Mouse (Mus musculus): ENCODE data around the gene Lctl. TPM values are rescaled to one million over a fixed set of nuclear protein-coding genes. Genes with fewer than 3 reads are reported as not detected.
A peak's percentile ranks its signal among the peaks of the same experiment; 100 is the strongest.

The Lctl gene
- under 1 TPM in 1 of 4 experiments, not detected in 3; 0.27 TPM for total RNA-seq (2022)

DNA sequence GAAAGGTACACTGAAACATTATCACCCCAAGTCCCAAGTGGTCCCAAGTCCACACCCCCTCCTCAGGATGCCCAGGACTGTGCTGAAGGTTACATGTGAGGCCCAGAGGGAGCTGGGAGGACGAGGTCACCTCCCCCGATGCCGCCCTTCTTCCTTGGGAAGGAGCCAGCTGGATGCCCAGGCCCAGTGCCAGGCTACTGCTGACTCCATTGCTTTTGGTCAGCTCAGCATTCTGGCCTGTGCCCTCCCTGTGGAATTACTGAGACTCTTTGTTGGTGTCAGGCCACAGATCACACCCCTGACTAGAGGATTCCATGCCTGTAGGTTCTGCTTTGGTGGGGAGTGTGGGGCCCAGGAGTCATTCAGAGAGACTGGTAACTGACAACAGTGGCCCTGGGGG, at the start of gene Lctl:
TSS of gene Lctl (plus strand) at position 272 of the 400 bp plus-strand sequence.
- DNase-seq (ENCODE audit: low spot score in 2 of 2) = no peak

DNA sequence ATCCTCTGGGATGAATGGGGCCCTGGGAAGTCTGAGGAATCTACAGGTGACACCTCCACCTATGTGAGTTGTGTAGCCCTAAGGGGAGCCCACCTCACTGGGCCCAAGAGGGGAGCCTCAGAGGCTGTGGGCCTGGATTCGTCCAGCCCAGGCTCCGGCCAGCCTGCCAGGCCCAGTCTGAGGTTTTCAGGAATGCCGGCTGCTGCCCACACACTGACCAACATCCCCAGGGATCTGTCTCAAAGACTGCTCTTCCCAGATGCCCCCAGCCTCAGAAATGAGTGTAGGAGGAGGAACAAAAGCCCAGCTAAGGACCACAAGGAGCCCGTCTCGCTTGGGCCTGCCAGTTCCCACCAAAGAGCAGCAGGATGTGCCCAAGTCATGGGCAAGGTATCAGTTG, 49.2 kb upstream of the Lctl start:
- no peak for DNase-seq (ENCODE audit: low spot score in 2 of 2)

DNA sequence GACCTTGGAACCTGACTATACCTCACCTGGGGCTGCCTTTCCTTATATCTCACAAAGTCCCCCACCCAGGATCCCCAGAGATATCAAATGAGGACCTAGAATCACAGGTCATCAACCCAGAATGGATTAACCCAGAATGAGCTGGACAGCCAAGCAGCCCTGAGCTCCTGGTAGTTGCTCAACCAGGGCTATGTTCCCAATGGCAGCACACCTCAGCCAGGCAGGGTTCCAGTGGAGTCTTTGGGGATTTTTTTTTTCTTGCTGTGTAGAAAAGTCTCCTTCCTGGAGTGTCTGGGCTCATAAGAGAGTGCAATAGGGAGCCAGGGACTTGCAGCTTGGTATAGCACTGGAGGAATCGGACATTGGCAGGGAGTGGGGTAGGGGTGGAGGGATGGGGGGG, 48.4 kb upstream of the Lctl start:
- DNase-seq (ENCODE audit: low spot score in 2 of 2) = no peak

DNA sequence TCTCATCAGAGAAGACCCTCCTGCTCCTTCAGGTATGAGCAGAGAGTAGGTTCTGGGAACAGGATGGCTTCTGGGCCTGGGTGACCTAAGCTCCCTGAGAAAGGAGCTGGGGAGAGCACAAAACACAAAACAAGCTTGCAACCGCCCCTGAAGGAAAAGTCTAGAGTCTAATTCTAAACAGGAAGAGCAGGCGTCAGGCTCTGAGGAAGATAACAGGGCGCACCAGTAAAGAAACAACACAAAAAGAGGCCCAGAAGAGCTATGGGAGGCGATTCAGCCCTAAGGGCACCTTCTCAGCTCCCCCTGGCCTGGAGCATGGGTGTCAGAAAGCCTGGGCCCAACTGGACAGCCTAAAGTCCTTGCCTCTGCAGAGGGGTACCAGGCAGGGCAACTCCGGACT, 47.8 kb upstream of the Lctl start:
- DNase-seq (ENCODE audit: low spot score in 2 of 2) = no peak

DNA sequence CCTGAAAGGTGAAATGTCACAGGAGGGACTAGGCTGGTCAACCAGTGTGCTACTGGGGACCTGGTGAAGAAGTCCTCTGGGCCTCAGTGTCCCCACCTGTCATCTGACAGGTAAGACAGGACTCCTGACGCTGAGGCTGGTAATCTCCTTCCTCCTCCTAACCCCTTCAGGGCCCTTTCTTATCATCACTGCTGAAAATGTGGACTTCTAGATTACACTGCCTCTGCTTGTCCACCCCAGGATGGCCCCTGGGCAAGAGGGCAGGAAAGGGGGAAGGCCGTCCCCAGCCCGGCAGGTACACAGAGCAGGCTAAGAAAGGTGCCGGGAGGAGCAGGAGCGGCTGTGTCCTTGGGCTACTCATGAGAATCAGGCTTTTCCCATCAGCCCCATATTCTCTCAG, 46.3 kb upstream of the Lctl start:
- DNase-seq (ENCODE audit: low spot score in 2 of 2) = no peak

DNA sequence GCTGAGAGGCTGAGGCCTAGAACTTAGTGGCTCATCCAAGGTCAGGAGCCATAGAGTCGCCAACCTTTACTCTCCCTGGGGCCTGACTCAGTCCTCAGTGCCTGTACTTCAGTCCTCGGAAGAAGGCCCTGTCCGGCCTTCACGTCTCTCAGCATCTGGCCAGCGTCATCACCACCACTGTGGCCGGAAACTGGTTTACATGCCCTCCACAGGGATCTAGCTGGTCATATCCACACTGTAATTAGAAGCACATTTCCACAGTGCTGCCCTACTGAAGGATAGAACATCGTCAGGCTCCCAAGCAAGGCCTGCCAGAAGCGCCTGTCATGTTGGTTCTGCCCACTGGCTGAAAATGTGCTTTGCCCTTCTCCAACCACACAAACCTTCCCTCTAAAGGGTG, 42.1 kb upstream of the Lctl start:
- no peak for DNase-seq (ENCODE audit: low spot score in 2 of 2)

DNA sequence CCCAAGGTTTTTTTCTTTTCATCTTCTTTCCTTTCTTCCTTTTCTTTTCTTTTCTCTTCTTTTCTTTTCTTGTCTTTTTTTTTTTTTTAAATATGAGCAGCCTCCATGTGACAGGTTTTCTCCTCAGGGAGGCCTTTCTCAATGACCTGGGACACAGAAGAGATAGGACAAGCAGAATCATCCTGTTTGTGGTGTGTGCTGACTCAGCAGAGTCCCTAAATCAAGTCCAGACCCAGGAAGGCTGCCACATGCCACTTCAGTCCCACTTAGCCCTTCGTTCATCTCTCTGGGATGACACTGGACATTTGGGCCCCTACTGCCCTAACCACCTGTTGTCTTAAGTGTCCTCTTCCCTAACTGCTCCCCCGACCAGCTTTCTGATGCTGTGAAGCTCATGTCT, 40.5 kb upstream of the Lctl start:
- DNase-seq (ENCODE audit: low spot score in 2 of 2) = no peak

DNA sequence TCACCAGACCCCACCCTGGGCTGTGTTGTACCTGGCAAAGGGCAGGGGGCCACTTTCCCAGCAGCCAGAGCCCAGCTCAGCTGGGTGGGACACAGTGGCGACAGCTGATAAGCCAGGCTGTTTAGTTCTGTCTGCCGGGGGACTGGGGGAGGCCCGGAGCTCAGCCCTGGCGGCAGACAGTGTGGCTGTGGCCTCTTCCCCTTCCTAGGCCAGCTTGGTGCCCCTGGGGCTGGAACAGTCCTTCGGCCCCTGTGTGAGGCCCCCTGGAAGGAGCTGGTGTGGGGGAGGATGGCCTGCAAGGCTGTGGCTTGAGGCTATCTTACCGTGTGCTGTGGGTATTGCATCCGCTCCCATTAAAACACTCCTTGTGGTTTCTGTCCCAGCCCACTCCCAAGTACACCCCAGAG, 38.6 kb upstream of the Lctl start:
- DNase-seq (ENCODE audit: low spot score in 2 of 2) = no peak

DNA sequence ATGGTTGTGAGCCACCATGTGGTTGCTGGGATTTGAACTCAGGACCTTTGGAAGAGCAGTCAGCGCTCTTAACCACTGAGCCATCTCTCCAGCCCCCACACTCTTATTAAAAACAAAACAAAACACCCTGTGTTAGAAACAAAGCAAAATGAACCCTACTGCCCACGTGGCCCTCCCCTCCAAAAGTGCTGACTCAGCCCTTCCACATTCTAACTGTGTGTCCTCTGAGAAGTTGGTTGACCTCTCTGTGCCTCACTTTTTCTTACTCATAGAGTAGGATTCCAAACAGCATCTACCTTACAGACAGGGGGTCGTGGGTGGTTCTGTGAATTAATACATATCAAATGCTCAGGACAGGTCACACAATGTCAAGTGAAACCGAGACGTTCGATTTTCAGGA, 37.0 kb upstream of the Lctl start:
- DNase-seq (ENCODE audit: low spot score in 2 of 2) = no peak

DNA sequence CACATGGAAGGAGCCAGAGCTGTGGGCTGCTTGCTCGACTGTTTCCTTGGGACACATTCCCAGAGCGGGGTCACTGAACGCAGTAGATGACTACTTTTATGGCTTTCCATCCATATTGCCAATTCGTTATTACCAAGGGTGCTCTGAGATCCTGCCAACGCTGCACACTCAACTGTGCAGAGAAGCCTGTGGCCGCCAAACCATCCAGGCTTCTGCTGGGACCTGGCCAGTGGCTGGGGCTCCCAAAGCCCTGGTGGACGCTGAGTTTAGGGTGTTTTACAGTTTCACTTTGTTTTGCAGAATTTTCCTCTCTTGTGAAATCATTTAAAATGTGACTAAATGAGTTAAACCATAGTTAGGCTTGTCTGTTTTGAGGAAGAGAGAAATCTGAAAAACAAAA, 32.7 kb upstream of the Lctl start:
- no peak for DNase-seq (ENCODE audit: low spot score in 2 of 2)

DNA sequence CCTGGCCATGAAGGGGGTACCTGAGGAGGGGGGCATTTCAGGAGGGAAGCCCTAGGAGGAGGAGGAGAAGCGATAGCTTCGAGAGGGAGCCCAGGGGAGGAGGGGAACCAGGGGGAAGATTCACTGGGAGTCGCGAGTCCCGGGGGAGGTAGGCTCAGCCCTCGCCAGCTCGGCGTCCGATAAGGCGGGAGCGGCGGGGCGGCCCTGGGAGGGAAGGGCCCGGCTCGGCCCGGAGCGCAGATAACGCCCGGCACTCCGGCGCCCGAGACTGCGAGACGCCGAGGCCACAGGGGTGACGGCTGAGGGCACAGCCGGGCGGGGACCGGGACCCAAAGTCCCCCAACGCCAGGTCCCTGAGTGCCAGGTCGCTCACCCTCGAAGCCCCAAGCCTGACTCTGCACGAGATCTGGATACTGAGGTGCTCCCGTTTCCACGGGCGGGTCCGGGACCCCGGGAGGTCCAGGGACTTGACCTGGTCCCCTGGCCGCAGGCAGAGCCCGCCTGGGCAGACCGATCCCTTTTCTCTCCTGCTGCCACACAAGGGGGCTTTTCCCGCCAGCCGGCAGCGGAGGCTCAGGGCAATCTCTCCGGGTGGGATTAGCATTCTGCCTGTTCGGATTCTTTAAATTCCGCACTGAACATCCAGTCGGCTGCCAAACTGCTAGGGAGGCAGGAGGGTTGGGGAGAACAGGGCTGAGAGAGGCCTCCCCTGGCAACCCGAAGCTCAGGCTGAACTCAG, 32.1 kb upstream of the Lctl start:
- DNase-seq (ENCODE audit: low spot score in 2 of 2) = no peak

DNA sequence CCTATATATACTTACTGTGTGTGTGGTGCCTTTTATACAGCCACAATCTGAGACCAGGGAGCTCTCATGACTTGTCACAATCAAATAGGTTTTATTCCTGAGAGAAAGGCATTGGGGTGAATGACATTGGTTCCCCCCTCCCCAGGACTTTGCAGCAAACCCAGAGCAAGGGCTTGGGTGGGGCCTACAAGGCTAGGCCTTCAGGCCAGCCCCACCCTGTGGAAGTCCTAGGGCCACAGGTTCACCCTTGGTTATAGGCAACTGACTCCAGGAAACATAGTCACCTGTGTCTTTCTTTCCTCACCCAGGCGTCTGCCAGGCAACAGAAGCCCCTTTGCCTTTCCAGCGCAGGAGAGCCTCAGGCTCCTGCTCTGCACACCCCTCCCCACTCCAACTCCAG, 31.0 kb upstream of the Lctl start:
- DNase-seq (ENCODE audit: low spot score in 2 of 2) = no peak

DNA sequence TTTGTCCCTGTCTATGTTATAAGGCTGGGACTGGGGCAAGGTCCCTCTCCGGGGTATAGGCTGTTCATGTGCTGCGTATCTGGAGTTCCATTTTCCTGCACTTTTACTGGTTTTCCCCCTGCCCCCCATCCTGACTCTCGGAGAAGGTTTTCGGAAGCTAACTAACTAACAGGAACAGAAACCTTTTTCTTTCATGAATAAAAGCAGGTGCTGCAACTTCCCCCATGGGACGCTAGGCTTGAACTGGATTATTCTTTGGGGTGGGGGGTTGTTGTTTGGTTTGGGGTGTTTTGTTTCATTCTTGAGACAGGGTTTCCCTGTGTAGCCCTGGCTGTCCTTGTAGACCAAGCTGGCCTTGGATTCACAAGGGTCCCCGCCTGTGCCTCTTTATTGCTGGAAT, 30.4 kb upstream of the Lctl start:
- no peak for DNase-seq (ENCODE audit: low spot score in 2 of 2)

DNA sequence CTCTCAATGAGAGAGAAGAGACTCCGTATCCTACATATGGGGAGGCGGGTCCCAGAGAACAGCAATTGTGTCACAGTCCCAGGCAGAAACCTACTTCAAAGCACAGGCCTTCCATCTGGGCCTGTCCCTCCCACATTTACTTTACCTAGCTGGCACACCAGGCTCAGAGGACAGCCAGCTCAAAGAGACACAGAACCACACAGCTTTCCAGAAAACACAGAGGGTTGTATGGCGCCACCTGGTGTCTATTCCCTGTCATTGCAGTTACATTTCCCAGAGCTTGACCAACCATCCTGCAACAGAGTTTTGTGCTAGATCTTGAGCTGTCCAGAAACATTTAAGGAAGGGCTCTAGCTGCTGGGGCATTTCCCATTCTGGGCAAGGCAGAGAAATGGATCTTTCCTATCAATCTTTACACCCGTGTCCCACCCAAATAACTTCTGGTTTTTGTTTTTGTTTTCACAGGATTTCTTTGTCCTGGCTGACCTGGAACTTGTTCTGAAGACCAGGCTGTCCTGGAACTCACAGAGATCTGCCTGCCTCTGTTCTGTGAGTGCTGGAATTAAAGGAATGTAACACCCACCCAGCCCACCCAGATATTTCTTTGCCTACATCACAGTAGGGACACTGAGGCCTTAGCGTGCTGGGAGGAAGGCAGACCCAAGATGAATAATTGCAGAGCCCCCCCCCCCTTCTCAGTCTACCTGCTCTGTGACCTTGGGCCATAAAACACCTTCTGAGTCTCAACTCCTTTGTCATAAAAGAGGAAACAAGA, 29.3 kb upstream of the Lctl start:
- peak; percentile 47 for DNase-seq (ENCODE audit: low spot score in 2 of 2)

DNA sequence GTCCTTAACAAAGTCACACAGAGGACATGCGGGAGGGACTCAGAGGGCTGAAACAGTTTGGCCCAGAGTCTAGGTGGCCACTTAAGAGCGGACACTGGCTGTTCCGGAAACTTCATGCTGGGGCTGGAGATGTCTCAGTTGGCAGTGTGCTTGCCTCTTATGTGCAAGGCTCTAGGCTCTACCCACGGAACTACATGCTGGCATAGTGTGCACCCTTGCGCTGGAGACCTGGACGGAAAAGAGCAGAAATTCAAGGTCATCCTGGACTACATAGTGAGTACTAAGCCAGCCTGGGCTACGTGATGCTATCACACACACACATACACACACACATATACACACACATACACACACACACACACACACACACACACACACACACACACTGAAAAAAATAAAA, 28.6 kb upstream of the Lctl start:
- DNase-seq (ENCODE audit: low spot score in 2 of 2) = no peak

DNA sequence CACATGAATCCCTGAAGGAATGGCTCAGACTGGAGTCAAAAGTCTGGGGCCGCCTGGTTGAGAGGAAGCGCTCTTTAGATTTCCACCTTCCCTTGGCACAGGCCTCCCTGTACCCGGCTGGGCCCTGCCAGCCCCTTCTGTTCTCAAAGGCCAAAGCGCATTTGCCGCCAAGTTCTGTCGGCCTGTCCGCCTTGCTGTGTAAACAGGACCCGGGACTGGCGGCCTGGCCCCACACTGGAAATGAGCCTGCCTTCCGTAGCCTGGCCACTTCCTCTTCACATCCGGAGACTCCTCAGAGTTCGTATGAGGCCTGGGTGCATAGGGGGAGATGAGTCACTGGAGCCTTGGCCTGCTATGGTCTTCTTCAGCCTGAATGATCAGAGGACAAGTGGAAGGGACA, 27.9 kb upstream of the Lctl start:
- DNase-seq (ENCODE audit: low spot score in 2 of 2) = no peak

DNA sequence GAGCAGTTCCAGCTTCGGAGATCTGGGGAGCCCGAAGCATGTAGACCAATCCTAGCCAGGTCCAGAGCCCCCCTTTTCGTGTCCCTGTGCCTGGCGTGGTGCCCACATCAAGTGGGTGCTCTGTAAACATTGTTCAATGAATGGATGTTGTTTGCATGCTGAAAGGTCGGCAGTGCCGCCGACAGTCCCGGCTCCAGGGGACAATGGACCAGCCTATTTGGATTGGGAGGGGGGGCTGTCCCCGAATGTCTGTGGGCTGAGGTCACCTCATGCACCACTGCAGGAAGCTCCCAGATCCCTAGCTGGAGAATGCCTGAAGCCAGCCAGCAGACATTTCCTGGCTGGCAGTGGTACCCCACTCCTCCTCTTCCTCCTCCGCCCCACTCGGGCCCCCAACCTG, 22.9 kb upstream of the Lctl start:
- DNase-seq (ENCODE audit: low spot score in 2 of 2) = peak in 1 of 2 experiments; percentile 20

DNA sequence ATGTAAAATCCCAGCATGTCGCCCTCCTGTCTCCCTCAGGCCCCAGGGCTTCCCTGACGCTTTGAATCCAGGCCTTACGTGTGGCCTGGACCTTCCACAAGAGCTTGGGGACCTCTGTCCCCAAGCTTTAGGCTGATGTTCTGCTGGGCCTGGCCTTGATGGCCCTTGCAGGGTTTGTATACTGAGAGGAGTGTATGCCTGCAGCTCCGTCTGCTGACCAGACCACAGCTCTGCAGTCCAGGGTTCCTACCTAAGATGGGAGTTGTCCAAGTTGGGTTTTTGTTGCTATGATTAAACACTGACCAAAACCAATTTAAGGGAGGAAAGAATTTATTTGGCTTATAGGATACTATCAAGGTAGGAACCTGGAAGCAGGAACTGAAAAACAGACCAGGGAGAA, 18.7 kb upstream of the Lctl start:
- no peak for DNase-seq (ENCODE audit: low spot score in 2 of 2)

DNA sequence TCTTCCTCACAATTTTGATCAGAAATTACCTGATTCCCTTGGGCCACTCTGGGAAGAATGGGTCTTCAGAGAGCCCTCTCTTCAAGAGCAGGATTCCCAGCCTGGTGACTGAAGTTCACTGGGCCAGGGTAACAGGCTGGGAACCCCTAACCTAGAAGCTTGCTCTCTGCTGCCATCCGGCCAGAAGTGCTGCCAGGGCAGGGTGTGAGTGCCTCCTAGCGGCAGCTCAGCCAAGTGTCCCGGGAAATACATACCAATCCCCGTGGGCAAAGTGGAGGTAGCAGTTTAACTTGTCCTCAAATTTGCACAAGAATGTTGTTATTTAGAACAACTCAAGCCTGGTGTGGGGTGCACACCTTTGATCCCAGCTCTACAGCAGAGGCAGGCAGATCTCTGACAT, 16.5 kb upstream of the Lctl start:
- DNase-seq (ENCODE audit: low spot score in 2 of 2) = peak in 1 of 2 experiments; percentile 30

DNA sequence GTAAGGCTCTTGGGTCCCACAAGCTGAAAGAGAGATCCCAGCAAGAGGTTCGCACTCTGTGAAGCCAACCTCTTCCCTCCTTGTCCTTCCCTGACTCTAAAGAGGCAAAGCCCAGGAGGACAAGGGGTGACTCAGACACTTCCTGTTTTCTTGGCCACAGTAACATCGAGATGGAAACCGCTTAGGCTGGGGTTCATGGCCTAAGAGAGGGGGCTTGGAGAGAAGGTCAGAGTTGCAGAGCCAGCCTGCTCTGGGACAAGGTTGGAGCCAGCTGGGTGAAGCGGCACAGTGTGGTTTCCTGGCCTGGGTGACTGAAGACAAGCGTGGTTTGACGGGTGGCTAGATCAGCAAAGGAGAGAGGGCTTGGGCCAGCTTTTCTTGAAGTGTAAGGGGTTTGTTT, 11.6 kb upstream of the Lctl start:
- no peak for DNase-seq (ENCODE audit: low spot score in 2 of 2)

DNA sequence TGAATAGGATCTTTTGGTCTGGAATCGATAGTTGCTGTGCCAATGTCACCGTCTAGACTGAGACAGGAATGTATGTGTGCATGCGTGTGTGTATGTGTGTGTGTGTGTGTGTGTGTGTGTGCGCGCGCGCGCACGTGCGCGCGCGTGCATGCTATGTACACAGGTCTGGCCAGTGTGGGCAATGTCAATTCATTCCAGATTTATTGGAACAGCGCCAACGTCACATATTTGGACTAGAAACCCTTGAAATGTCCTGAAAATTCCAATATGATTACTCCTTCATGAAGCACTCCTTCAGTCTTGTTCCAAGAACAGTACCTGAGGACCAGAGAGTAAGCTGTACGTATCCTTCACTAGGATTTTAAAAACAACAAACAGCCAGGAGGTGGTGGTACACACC, 6.4 kb upstream of the Lctl start:
- no peak for DNase-seq (ENCODE audit: low spot score in 2 of 2)

DNA sequence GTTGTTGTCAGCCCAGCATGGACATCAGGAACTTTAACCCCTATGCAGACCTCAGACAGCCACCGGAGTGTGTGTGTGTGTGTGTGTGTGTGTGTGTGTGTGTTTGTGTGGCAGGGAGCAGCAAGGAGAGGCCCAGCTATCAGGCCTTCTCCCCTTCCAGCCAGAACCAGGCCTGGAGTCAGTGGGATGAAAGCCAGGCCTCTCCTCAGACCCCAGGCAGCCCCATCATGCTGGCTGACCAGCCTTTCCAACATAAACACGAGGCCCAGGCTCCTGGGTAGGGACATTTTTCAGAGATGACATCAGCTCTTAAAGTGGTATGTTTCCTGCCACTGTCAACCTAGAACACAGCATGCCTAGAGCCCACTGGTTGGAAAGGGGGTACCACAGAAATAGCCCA, 2.3 kb upstream of the Lctl start:
- DNase-seq (ENCODE audit: low spot score in 2 of 2) = no peak

DNA sequence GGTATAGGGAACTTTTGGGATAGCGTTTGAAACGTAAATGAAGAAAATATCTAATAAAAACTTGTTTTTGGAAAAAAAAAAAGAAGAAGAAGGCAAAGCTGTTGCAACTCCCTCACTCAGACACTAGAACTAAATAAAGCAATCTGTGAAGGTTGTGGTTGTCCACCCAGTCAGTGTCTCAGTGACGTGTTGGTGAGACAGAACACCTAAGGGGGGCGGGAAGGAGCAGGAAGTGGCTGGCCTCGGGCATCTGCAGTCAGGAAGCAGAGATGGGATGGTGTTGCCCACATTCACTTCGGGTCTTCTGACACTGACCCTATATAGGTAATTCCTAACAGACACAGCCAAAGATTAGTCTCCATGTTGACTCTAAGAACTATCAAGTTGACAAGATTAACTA, 1.2 kb upstream of the Lctl start:
- no peak for DNase-seq (ENCODE audit: low spot score in 2 of 2)

Measured in left cerebral cortex, adult 8-10 months (tissue).